Mouse (Mus musculus): ENCODE measurements around the gene Samhd1.

- TF ChIP-seq CTCF (IDR thresholded peaks at IDR 0.05; ENCODE audit: insufficient read depth, low read length) (no peak), POLR2A (IDR thresholded peaks at IDR 0.05; ENCODE audit: borderline replicate concordance, extremely low read depth, low read depth, low read length) (no peak)
Measured at GRCm38 (mm10) chr2:157173555-157173954, 38.5 kb upstream of the Samhd1 start.
